Mouse (Mus musculus): Measurements from ENCODE around the gene Lrrc75a.

- TF ChIP-seq POLR2A (IDR thresholded peaks at IDR 0.05; ENCODE audit: borderline replicate concordance, control insufficient read depth, low read depth, low read length) (no peak), CTCF (IDR thresholded peaks at IDR 0.05; ENCODE audit: control insufficient read depth, insufficient read depth, low read length) (no peak)
These were observed 93.3 kb downstream of the Lrrc75a start for GRCm38 (mm10) chr11:62554934-62555517.

Data from bone marrow, adult 2 months (tissue).